Mouse (Mus musculus) ES-Bruce4 (cell line): ENCODE data around the gene AC124108.1.

Experiments used
- CTCF ChIP-seq: IDR thresholded peaks from one replicate; pipeline ENCODE4 v1.8.1; 2011; ENCODE audit warnings: low read depth, low read length
- EP300 ChIP-seq: IDR thresholded peaks from 2 replicates; pipeline ENCODE4 v1.6.1; 2011; ENCODE audit warnings: low read depth, low read length; ENCODE audit not compliant: insufficient read depth
- POLR2A ChIP-seq: IDR thresholded peaks from one replicate; pipeline ENCODE4 v1.8.1; 2011; ENCODE audit warnings: low read length; ENCODE audit not compliant: insufficient read depth

DNA sequence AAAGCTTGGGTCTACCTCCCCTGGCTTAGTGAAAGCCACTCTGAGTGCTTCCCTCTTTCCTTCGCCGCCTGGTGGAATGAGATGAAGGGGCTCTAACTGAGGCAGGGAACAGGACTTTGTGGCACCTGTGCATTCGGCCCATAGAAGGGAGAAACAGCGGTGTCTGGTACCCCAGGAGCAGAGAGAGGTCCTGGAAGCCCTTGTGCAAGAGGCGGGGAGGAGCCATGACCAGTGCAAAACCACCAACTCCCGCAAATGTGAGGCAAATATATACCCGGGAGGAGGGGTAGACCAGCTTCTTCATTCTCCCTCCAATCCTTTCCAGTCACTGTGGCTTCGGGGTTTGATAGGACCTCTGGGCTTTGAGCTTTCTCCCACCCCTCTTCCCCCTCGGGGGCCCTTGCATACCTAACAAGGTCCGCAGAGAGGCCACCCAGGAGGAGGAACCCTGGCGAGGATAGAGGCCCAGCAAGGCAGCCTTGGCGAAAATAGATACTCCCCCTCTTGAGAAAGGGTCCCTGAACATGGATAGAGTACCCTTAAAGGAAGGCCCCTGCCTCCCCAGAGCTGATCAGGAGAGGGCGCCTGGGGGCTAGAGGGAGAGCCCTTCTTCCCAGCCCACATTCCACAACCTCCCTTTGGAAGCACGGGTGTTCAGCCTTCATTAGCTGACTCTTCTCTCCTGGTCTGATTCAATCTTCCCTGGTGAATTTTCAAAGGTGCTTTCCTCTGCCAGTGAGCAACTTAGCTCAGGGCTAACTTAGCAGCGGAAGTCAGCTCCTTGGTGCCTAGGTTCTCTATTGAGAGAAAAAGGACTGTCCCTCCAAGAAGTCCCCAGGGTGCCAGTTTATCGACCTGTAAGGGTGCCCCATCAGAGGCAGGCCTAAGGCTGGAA is 776 bp downstream of the AC124108.1 start:
- peak; percentile 43 for TF ChIP-seq CTCF
- no peak for TF ChIP-seq POLR2A
- no peak for TF ChIP-seq EP300
